Mouse (Mus musculus) embryonic facial prominence, embryonic 13.5 days (tissue): ENCODE measurements around the gene Mtch2. TPM values are rescaled to one million over a fixed set of nuclear protein-coding genes. Genes with fewer than 3 reads are reported as not detected.
"Not testable (repeated sequence)": the region's sequence is repeated elsewhere in the genome, so short reads cannot be mapped to it uniquely, and the experiment has no call there.

Experiments used
- ATAC-seq: fragments of 200-750 bp; cut with Nextera tagmentation; 2 replicates; pipeline ENCODE4 v1.8.0; 2017; ENCODE audit warnings: low read depth; ENCODE audit not compliant: insufficient number of reproducible peaks, insufficient read depth, low FRiP score, low TSS enrichment
- H3K27ac ChIP-seq: fragments of 300-500 bp; sonication (generic); 2 replicates; pipeline ENCODE4 v1.5.1; 2015; ENCODE audit warnings: moderate library complexity, mild to moderate bottlenecking, inconsistent platforms
- H3K27me3 ChIP-seq: fragments of 300-500 bp; sonication (generic); 2 replicates; pipeline ENCODE4 v1.6.1; 2015; ENCODE audit warnings: mild to moderate bottlenecking, inconsistent platforms
- H3K36me3 ChIP-seq: fragments of 300-500 bp; sonication (generic); 2 replicates; pipeline ENCODE4 v1.6.1; 2015; ENCODE audit warnings: mild to moderate bottlenecking, inconsistent platforms
- H3K4me1 ChIP-seq: fragments of 300-500 bp; sonication (generic); 2 replicates; pipeline ENCODE4 v1.6.1; 2015; ENCODE audit warnings: inconsistent platforms
- H3K4me2 ChIP-seq: fragments of 300-500 bp; sonication (generic); 2 replicates; pipeline ENCODE4 v1.6.1; 2015; ENCODE audit warnings: moderate library complexity, mild to moderate bottlenecking, inconsistent platforms
- H3K4me3 ChIP-seq: fragments of 300-500 bp; sonication (generic); 2 replicates; pipeline ENCODE4 v1.5.1; 2015; ENCODE audit warnings: mild to moderate bottlenecking, inconsistent platforms
- H3K9ac ChIP-seq: fragments of 300-500 bp; sonication (generic); 2 replicates; pipeline ENCODE4 v1.6.1; 2015; ENCODE audit warnings: mild to moderate bottlenecking, inconsistent platforms
- H3K9me3 ChIP-seq: fragments of 300-500 bp; sonication (generic); 2 replicates; pipeline ENCODE4 v1.6.1; 2016; ENCODE audit warnings: inconsistent platforms
- WGBS: fragments of 180-500 bp; shearing (Covaris S2); methylation state at CpG from one replicate; pipeline ENCODE4 v1.1.7; 2015; ENCODE audit warnings: mixed read lengths; 5-methylcytosine and 5-hydroxymethylcytosine counted together
- polyA plus RNA-seq: library from polyadenylated mRNA; unstranded; fragments of >200 nt; fragmentation: Nextera tagmentation; extraction: Ambion mirVana; gene quantifications from 2 replicates; pipeline ENCODE4 v1.2.1, GENCODE M21; 2015

Mtch2 gene
- polyA plus RNA-seq, 1 experiment from 2014 or later, result 192 TPM

DNA sequence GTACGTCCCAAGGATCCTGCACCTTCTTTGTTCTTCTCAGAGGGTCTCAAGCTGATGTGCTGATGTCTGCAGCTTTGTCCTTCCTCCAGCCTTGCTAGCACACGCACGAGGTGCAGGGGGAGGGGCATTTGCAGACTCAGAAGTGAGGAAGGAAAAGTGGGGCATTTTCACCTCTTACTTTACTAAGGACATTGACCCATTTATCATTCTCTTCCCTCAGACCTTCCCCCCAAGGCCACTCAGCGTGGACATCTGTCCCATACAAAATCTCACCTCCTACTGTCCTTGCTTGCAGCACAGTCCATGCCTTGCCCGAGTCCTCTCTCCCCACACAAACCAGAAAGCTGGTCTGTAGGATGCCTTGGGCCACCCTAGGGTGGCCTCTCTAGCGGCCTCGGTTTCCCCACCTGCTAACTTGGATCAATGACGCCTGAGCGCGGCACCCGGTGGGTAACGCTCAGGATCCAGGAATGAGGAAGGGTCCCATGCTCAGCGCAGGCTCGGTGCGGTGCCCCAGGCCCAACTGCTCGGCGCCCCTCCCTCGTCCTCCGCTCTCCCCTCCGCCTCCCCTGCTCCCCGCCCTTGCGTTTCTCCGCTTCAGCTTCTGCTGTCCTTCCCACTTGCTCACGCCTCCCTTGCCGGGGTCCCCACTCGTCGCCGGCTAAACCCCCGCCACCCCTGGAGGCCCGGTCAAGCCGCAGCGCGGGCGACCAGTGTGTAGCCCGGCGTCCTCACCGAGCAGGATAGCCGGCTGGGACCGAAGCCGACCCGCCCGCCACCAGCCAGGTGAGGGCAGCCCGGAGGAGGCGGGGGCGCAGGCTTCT is 38.5 kb downstream of the Mtch2 start, which contains the start of gene C1qtnf4:
Gene C1qtnf4 (plus strand): TSS at position 643 of the 824 bp plus-strand sequence.
- Histone ChIP-seq H3K27me3 (peaks cover 64% of the 10 kb centered on the region), H3K4me1 (peaks cover 26% of the 10 kb centered on the region), H3K9ac (peak within 1 kb of the TSS; percentile 81), H3K4me3 (peak within 1 kb of the TSS; percentile 56), H3K4me2 (peak within 1 kb of the TSS; percentile 89), H3K27ac (no peak within 1 kb of the TSS), H3K36me3 (no peaks in the 10 kb centered on the region), H3K9me3 (peaks cover 4% of the 10 kb centered on the region; the same call in 1 of the 2 replicates)
- ATAC-seq, result peak; percentile 65; the same call in 1 of the 2 replicates
- WGBS, result 1% methylated on average over 45 of the region's 45 CpGs

- Histone ChIP-seq H3K27ac (no peak overlapping the region), H3K4me3 (peak overlapping the region; percentile 56), H3K9me3 (peaks cover 4% of the 10 kb centered on the region; the same call in 1 of the 2 replicates), H3K27me3 (peaks cover 69% of the 10 kb centered on the region), H3K9ac (peak overlapping the region; percentile 81; the same call in 1 of the 2 replicates), H3K4me1 (peaks cover 27% of the 10 kb centered on the region), H3K4me2 (peak overlapping the region; percentile 89), H3K36me3 (no peaks in the 10 kb centered on the region)
- 23% methylated on average over 6 of the region's 6 CpGs for WGBS
- ATAC-seq, result no peak
These were observed 39.5 kb downstream of the Mtch2 start for GRCm38 (mm10) chr2:90886436-90886835.

DNA sequence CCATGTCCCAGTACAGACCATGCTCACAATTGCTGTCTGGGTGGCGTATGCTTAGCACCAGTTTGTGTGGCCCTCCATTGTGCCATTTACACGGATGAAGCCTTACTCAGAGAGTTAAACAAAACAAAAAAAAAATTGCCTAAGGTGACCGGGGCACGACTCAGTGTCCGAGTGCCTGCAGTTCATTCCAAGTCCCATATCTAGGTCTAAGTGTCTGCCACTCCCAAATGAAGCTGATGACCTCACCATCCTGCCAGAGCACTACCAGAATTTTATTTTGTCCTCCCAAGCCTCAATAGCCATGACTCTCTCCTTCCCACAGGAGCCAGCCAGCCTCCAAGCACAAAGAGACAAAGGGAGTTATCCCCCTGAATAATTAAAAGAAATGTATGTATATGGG is 40.7 kb downstream of the Mtch2 start:
- ATAC-seq, result no peak
- Histone ChIP-seq H3K4me1 (peaks cover 27% of the 10 kb centered on the region), H3K4me3 (no peak overlapping the region), H3K27ac (no peak overlapping the region), H3K4me2 (no peak overlapping the region), H3K9me3 (peaks cover 4% of the 10 kb centered on the region; the same call in 1 of the 2 replicates), H3K9ac (no peak overlapping the region), H3K27me3 (peaks cover 69% of the 10 kb centered on the region), H3K36me3 (peaks cover 10% of the 10 kb centered on the region; the same call in 1 of the 2 replicates)
- WGBS, result 72% methylated on average over 5 of the region's 5 CpGs

DNA sequence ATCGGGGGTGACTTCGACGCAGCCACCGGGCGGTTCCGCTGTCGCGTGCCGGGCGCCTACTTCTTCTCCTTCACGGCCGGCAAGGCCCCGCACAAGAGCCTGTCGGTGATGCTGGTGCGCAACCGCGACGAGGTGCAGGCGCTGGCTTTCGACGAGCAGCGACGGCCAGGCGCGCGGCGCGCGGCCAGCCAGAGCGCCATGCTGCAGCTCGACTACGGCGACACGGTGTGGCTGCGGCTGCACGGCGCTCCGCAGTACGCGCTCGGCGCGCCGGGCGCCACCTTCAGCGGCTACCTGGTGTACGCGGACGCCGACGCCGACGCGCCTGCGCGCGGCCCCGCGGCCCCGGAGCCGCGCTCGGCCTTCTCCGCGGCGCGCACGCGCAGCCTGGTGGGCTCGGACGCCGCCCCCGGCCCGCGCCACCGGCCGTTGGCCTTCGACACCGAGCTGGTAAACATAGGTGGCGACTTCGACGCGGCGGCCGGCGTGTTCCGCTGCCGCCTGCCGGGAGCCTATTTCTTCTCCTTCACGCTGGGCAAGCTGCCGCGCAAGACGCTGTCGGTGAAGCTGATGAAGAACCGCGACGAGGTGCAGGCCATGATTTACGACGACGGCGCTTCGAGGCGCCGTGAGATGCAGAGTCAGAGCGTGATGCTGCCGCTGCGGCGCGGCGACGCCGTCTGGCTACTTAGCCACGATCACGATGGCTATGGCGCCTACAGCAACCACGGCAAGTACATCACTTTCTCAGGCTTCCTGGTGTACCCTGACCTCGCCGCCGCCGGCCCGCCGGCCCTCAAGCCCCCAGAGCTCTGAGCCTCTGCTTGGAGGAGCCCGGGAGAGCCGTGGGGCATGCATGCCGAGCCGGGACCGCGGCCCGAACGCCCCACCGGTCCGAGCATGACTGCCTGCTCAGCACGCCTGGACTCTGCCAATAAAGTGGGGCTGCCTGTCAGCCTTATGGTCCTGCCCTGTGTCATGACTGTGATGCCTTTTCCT is 42.9 kb downstream of the Mtch2 start:
- 5% methylated on average over 127 of the region's 133 CpGs for WGBS
- H3K27me3 ChIP-seq, result peaks cover 60% of the 10 kb centered on the region
- peak overlapping the region; percentile 77 for H3K9ac ChIP-seq
- H3K4me2 ChIP-seq, result peak overlapping the region; percentile 75
- no peak overlapping the region for H3K27ac ChIP-seq
- peaks cover 25% of the 10 kb centered on the region for H3K4me1 ChIP-seq
- peaks cover 26% of the 10 kb centered on the region for H3K36me3 ChIP-seq
- peak; percentile 65; the same call in 1 of the 2 replicates for ATAC-seq
- peak overlapping the region; percentile 57 for H3K4me3 ChIP-seq
- no peaks in the 10 kb centered on the region for H3K9me3 ChIP-seq

- no peak overlapping the region for H3K4me2 ChIP-seq
- H3K4me3 ChIP-seq, result no peak overlapping the region
- no peak for ATAC-seq
- no peak overlapping the region for H3K9ac ChIP-seq
- H3K9me3 ChIP-seq, result no peaks in the 10 kb centered on the region
- peaks cover 9% of the 10 kb centered on the region for H3K4me1 ChIP-seq
- no peak overlapping the region for H3K27ac ChIP-seq
- WGBS, result 89% methylated on average over 6 of the region's 6 CpGs
- peaks cover 64% of the 10 kb centered on the region for H3K36me3 ChIP-seq
- H3K27me3 ChIP-seq, result peaks cover 21% of the 10 kb centered on the region
These were observed 46.8 kb downstream of the Mtch2 start for GRCm38 (mm10) chr2:90893673-90894298.

GRCm38 (mm10) chr2:90894299-90894677 is 47.3 kb downstream of the Mtch2 start:
- not testable (repeated sequence) for H3K9ac ChIP-seq, H3K4me1 ChIP-seq, H3K4me3 ChIP-seq, H3K27ac ChIP-seq, H3K4me2 ChIP-seq, ATAC-seq, H3K9me3 ChIP-seq
- 79% methylated on average over 3 of the region's 3 CpGs for WGBS
- peaks cover 16% of the 10 kb centered on the region for H3K27me3 ChIP-seq
- peaks cover 69% of the 10 kb centered on the region for H3K36me3 ChIP-seq

- Histone ChIP-seq H3K4me2 (peak overlapping the region; percentile 69), H3K4me3 (peak overlapping the region; percentile 98), H3K36me3 (peaks cover 65% of the 10 kb centered on the region), H3K9me3 (no peaks in the 10 kb centered on the region), H3K9ac (peak overlapping the region; percentile 97), H3K27ac (no peak overlapping the region), H3K27me3 (no peaks in the 10 kb centered on the region), H3K4me1 (peaks cover 32% of the 10 kb centered on the region)
- WGBS, result 83% methylated on average over 2 of the region's 2 CpGs
- no peak for ATAC-seq
These were observed 56.4 kb downstream of the Mtch2 start for GRCm38 (mm10) chr2:90903398-90903797.

- Histone ChIP-seq H3K4me2 (peak within 1 kb of the TSS; percentile 69), H3K27ac (peak within 1 kb of the TSS; percentile 94), H3K36me3 (peaks cover 65% of the 10 kb centered on the region), H3K4me1 (peaks cover 32% of the 10 kb centered on the region), H3K4me3 (peak within 1 kb of the TSS; percentile 98), H3K9ac (peak within 1 kb of the TSS; percentile 97), H3K9me3 (no peaks in the 10 kb centered on the region), H3K27me3 (no peaks in the 10 kb centered on the region)
- peak; percentile 80 for ATAC-seq
- WGBS, result under 1% methylated on average over 43 of the region's 43 CpGs
These were observed 57.3 kb downstream of the Mtch2 start, which contains the start of the genes Kbtbd4 and Ndufs3 for GRCm38 (mm10) chr2:90904076-90904855. TSS of gene Kbtbd4 (plus strand) at chr2:90904740. TSS of gene Ndufs3 (minus strand) at chr2:90904827.

DNA sequence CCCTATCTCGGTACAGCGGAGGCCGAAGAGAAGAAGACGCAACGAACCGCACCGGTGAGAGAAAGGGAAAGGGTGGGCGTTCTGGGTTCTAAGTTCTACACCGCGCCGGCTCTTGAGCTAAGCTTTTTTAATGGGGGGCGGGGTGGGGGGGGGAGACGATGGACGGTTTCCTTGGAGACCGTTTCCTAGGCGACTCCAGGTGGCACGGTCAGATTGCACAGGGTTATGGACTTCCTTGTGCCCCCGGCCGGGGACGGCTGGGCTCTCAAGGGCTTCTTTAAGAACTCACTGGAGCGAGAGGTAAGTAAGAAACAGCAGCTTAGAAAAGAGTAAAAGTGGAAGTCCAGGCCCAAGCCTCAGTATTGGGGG is 57.9 kb downstream of the Mtch2 start:
- no peaks in the 10 kb centered on the region for H3K27me3 ChIP-seq
- no peaks in the 10 kb centered on the region for H3K9me3 ChIP-seq
- ATAC-seq, result no peak; the same call in none of the 2 replicates
- peaks cover 66% of the 10 kb centered on the region for H3K36me3 ChIP-seq
- H3K9ac ChIP-seq, result peak overlapping the region; percentile 97
- WGBS, result under 1% methylated on average over 21 of the region's 21 CpGs
- H3K27ac ChIP-seq, result peak overlapping the region; percentile 94
- peak overlapping the region; percentile 98 for H3K4me3 ChIP-seq
- H3K4me2 ChIP-seq, result peak overlapping the region; percentile 69
- H3K4me1 ChIP-seq, result peaks cover 32% of the 10 kb centered on the region

- no peak for ATAC-seq
- no peak overlapping the region for H3K27ac ChIP-seq
- H3K36me3 ChIP-seq, result peaks cover 70% of the 10 kb centered on the region
- H3K4me2 ChIP-seq, result no peak overlapping the region
- no peak overlapping the region for H3K4me3 ChIP-seq
- H3K9ac ChIP-seq, result no peak overlapping the region
- peaks cover 32% of the 10 kb centered on the region for H3K4me1 ChIP-seq
- H3K9me3 ChIP-seq, result no peaks in the 10 kb centered on the region
- no peaks in the 10 kb centered on the region for H3K27me3 ChIP-seq
- 90% methylated on average over 2 of the region's 2 CpGs for WGBS
These were observed 59.8 kb downstream of the Mtch2 start for GRCm38 (mm10) chr2:90906721-90907120.
